Mouse (Mus musculus) C2C12 (cell line): ENCODE data around the gene Tbc1d23. TPM values are rescaled to one million over a fixed set of nuclear protein-coding genes. Genes with fewer than 3 reads are reported as not detected.
"Not testable (repeated sequence)": the region's sequence is repeated elsewhere in the genome, so short reads cannot be mapped to it uniquely, and the experiment has no call there.

Experiments
- H3K27me3 ChIP-seq: one replicate; pipeline ENCODE4 v1.6.1; 2011; ENCODE audit not compliant: control insufficient read depth, insufficient read depth, insufficient read length
- H3K36me3 ChIP-seq: one replicate; pipeline ENCODE4 v1.6.1; 2011; ENCODE audit not compliant: control insufficient read depth, insufficient read depth
- H3K4me3 ChIP-seq: one replicate; pipeline ENCODE4 v1.5.1; 2011; ENCODE audit warnings: mild to moderate bottlenecking, control low read depth; ENCODE audit not compliant: poor library complexity, insufficient read depth, severe bottlenecking
- H3K79me2 ChIP-seq: one replicate; pipeline ENCODE4 v1.6.1; 2011; ENCODE audit not compliant: control insufficient read depth, insufficient read depth
- H3K79me3 ChIP-seq: one replicate; pipeline ENCODE4 v1.6.1; 2011; ENCODE audit warnings: low read depth, control low read depth
- H3ac ChIP-seq: one replicate; pipeline ENCODE3; 2011; ENCODE audit warnings: low read depth; ENCODE audit not compliant: control insufficient read depth, insufficient read length
- CEBPB ChIP-seq: IDR thresholded peaks from one replicate; pipeline ENCODE4 v1.6.1; 2011; ENCODE audit warnings: low read depth, mild to moderate bottlenecking, control low read depth, moderate library complexity
- CTCF ChIP-seq: IDR thresholded peaks from one replicate; pipeline ENCODE4 v1.5.1; 2011; ENCODE audit not compliant: control insufficient read depth, insufficient read depth, insufficient read length
- FOSL1 ChIP-seq: IDR thresholded peaks from one replicate; pipeline ENCODE4 v1.8.0; 2011; ENCODE audit warnings: mild to moderate bottlenecking, low read length; ENCODE audit not compliant: poor library complexity, insufficient read depth, severe bottlenecking
- MAX ChIP-seq: IDR thresholded peaks from one replicate; pipeline ENCODE4 v1.6.1; 2011; ENCODE audit warnings: mild to moderate bottlenecking, control low read depth
- MYOD1 ChIP-seq: IDR thresholded peaks from one replicate; pipeline ENCODE4 v1.6.1; 2011; ENCODE audit warnings: low read depth; ENCODE audit not compliant: control insufficient read depth, insufficient read length
- MYOG ChIP-seq: IDR thresholded peaks from one replicate; pipeline ENCODE4 v1.6.1; 2011; ENCODE audit not compliant: control insufficient read depth, insufficient read length; ENCODE audit errors: extremely low read depth
- USF1 ChIP-seq: IDR thresholded peaks from one replicate; pipeline ENCODE4 v1.6.1; 2011; ENCODE audit warnings: low read depth, mild to moderate bottlenecking, control low read depth, moderate library complexity
- polyA plus RNA-seq: library from polyadenylated mRNA; unstranded; fragments of >200 nt; fragmentation: generic; extraction: Trizol; gene quantifications from one replicate; pipeline ENCODE4 v1.2.1, GENCODE M21; 2012; ENCODE audit warnings: missing spikeins

Tbc1d23 gene
- polyA plus RNA-seq, 1 experiment = 5.3 TPM

DNA sequence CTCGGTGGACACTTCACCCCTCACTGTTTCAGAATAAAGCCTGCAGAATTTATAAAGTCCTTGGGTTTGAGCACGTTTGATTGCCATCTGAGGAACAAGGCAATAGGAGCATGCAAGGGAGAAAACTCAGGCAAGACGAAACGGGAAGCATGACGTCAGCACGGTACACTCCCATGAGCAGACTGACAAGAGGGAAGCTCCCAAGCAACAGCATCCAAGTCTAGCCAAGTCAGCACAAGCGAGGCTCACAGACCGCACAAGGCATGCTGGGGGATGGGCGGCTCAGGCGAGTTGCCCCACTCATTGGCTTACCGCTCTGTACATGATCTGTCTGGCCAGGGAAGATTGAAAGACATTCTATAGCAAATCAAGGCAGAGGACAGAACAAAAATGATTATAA lies 50.1 kb downstream of the Tbc1d23 start:
- Histone ChIP-seq H3K4me3 (no peak overlapping the region), H3K79me3 (no peaks in the 10 kb centered on the region), H3K79me2 (no peaks in the 10 kb centered on the region), H3ac (no peak overlapping the region), H3K36me3 (peaks cover 39% of the 10 kb centered on the region), H3K27me3 (no peaks in the 10 kb centered on the region)
- TF ChIP-seq MYOD1 = no peak
- TF ChIP-seq USF1 = no peak

DNA sequence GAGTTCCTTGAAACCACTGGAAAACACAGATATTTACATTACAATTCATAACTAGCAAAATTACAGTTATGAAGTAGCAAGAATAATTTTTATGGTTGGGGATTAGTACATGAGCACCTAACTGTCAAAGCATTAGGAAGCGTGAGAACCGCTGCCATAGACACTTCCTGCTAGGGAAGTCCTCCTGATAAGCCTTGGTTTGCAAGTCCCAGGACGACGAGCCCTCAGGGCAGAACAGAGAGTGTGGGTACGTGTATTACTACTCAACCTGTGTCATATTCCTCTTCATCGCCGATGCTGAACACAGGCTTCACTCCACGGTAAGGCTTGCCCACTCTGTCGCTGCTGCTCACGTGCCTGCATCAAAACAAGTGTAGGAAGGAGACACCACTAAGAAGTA lies 53.6 kb downstream of the Tbc1d23 start:
- no peak overlapping the region for H3ac ChIP-seq
- no peaks in the 10 kb centered on the region for H3K27me3 ChIP-seq
- H3K36me3 ChIP-seq = peaks cover 21% of the 10 kb centered on the region
- no peaks in the 10 kb centered on the region for H3K79me2 ChIP-seq
- no peak overlapping the region for H3K4me3 ChIP-seq
- H3K79me3 ChIP-seq = no peaks in the 10 kb centered on the region
- TF ChIP-seq MYOD1 (no peak), CEBPB (no peak), MYOG (no peak), FOSL1 (no peak), USF1 (no peak), MAX (no peak), CTCF (no peak)

DNA sequence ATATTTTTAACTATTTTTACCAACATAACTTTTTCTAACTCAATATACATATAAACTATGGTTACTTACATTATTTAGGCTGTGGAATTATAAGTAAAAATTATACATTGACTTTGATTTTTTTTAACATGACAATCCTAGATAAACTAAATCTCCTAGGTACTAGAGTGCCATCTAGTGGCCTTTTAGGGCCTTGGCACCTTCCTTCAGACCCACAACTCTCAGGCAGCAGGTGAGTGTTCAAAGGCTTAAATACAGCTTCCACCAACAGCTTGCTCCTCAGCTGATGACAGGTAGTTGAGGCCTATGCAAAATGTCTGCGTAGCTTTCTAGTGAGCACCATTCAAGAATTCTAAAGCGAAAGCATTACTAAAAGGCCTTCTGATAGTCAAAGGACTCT lies 54.0 kb downstream of the Tbc1d23 start:
- Histone ChIP-seq H3K4me3 (no peak overlapping the region), H3ac (no peak overlapping the region), H3K79me2 (no peaks in the 10 kb centered on the region), H3K27me3 (no peaks in the 10 kb centered on the region), H3K36me3 (peaks cover 17% of the 10 kb centered on the region), H3K79me3 (no peaks in the 10 kb centered on the region)
- TF ChIP-seq MAX = no peak
- TF ChIP-seq CEBPB = no peak
- TF ChIP-seq MYOD1 = no peak
- no peak for TF ChIP-seq USF1
- TF ChIP-seq MYOG = no peak
- no peak for TF ChIP-seq FOSL1
- TF ChIP-seq CTCF = no peak

DNA sequence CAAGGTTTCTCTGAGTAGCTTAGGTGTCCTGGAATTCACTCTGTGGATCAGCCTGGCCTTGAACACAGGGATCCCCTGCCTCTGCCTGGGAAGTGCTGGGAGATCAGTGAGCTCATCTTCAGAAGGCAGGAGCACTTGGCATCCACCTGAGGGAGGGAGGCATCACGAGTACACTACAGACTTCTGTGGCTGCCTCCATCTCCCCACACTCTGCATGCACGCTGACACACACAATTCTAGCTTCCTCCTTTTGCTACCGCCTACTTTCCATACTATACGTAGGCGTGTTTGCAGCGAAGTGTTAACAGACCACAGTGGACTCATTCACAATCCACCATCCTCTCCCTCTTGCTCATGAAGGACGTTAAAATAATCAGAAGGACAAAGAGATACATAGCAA lies 55.0 kb downstream of the Tbc1d23 start:
- H3K79me2 ChIP-seq = no peaks in the 10 kb centered on the region
- TF ChIP-seq CTCF (no peak), MAX (no peak), MYOD1 (no peak), FOSL1 (no peak), USF1 (no peak), CEBPB (no peak), MYOG (no peak)
- no peaks in the 10 kb centered on the region for H3K27me3 ChIP-seq
- peaks cover 14% of the 10 kb centered on the region for H3K36me3 ChIP-seq
- no peaks in the 10 kb centered on the region for H3K79me3 ChIP-seq
- H3ac ChIP-seq = no peak overlapping the region
- no peak overlapping the region for H3K4me3 ChIP-seq

DNA sequence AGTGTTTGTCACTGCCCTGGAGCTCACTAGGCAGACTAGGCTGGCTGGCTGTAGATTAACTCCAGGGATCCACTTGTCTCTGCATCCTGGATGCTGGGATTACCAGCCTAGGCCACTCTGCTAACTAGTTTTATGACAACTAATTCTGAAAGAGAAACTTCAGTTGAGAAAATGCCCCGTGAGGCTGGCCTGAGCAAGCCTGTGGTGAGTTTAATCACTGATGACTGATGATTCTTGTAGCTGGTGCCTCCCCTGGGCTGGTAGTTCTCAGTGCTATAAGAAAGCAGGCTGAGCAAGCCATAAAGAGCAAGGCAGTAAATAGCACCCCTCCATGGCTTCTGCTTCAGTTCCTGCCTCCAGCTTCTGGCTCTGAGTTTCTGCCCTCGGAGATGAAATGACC lies 55.6 kb downstream of the Tbc1d23 start:
- H3ac ChIP-seq = no peak overlapping the region
- TF ChIP-seq MAX (no peak), CEBPB (no peak), MYOG (no peak), MYOD1 (no peak), CTCF (no peak), USF1 (no peak), FOSL1 (no peak)
- H3K36me3 ChIP-seq = peaks cover 14% of the 10 kb centered on the region
- H3K4me3 ChIP-seq = no peak overlapping the region
- no peaks in the 10 kb centered on the region for H3K79me3 ChIP-seq
- H3K27me3 ChIP-seq = no peaks in the 10 kb centered on the region
- H3K79me2 ChIP-seq = no peaks in the 10 kb centered on the region

DNA sequence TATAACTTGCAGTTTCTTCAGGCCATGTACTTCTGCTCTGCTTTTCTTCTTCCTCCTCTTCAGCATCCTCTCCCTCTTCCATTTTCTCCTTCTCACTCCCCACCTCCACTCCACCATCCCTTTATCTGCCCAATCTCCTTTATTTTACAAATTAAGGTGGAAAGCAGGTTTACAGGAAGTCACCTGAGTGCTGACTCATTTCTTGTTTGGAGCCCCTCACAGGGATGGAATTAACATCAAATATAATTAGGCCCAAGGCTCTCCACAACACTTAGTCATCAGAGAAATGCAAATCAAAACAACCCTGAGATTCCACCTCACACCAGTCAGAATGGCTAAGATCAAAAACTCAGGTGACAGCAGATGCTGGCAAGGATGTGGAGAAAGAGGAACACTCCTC lies 56.8 kb downstream of the Tbc1d23 start:
- not testable (repeated sequence) for H3K4me3 ChIP-seq

More for the DNA sequence above, 56.8 kb downstream of the Tbc1d23 start:
- H3K79me2 ChIP-seq, H3K27me3 ChIP-seq, H3K79me3 ChIP-seq, H3ac ChIP-seq: not testable (repeated sequence)
- H3K36me3 ChIP-seq = peaks cover 18% of the 10 kb centered on the region
